ENCODE assay signal across 21 mouse cellular contexts in genomic region chr7:136640771-136641170, GRCm38 (mm10).
A peak's percentile ranks its signal among the peaks of the same experiment; 100 is the strongest.
DNase-seq lines count a peak whose midpoint lies in the region; ATAC-seq and TF ChIP-seq lines count a peak whose summit lies in the region.
"Had no signal": no experiment of that assay in that cellular context is flagged by ENCODE, and none has a peak within 500 bp of the region (broad histone marks: within the 10 kb centered on the region; RNA-seq: fewer than 3 reads in every experiment).

No protein-coding gene starts in this region.

- no peak for ATAC-seq in intestine, embryonic 14.5 days (replicated peaks; ENCODE audit: low FRiP score, low TSS enrichment, low read depth)
- no peak for ATAC-seq in intestine, postnatal 0 days
- no peak for ATAC-seq in embryonic facial prominence, embryonic 12.5 days (ENCODE audit: insufficient number of reproducible peaks, insufficient read depth, low FRiP score, low TSS enrichment)
- ATAC-seq: forebrain, embryonic 14.5 days; forebrain, embryonic 16.5 days had no signal

- H3K4me2 ChIP-seq in intestine, embryonic 14.5 days (ENCODE audit: low read length) = no peak overlapping the region
- no peak overlapping the region for H3K4me2 ChIP-seq in intestine, postnatal 0 days (replicated peaks; ENCODE audit: low read depth)
- H3K4me2 ChIP-seq in embryonic facial prominence, embryonic 12.5 days (replicated peaks) = no peak overlapping the region
- H3K4me2 ChIP-seq: embryonic facial prominence, embryonic 13.5 days; embryonic facial prominence, embryonic 15.5 days; forebrain, embryonic 12.5 days had no signal

- 0 out of 2 replicates have a peak overlapping the region, but pooled peaks have one; percentile 6 for H3K27ac ChIP-seq in intestine, embryonic 14.5 days (ENCODE audit: low read depth)
- no peak overlapping the region for H3K27ac ChIP-seq in intestine, postnatal 0 days (ENCODE audit: low read depth, low read length)
- H3K27ac ChIP-seq in embryonic facial prominence, embryonic 10.5 days (replicated peaks) = peak overlapping the region; percentile 48; the same call in 1 of the 2 replicates
- 0 out of 2 replicates have a peak overlapping the region, but pooled peaks have one; percentile 13 for H3K27ac ChIP-seq in embryonic facial prominence, embryonic 12.5 days
- H3K27ac ChIP-seq: embryonic facial prominence, embryonic 13.5 days; embryonic facial prominence, embryonic 15.5 days; forebrain, embryonic 10.5 days; forebrain, embryonic 12.5 days had no signal

- H3K4me1 ChIP-seq in intestine, embryonic 14.5 days (replicated peaks; ENCODE audit: control insufficient read depth, insufficient read depth, low read length) = peaks cover 7% of the 10 kb centered on the region; the same call in 1 of the 2 replicates
- no peaks in the 10 kb centered on the region for H3K4me1 ChIP-seq in intestine, postnatal 0 days (replicated peaks; ENCODE audit: control insufficient read depth, insufficient read depth, low read length)
- H3K4me1 ChIP-seq in embryonic facial prominence, embryonic 10.5 days = peaks cover 26% of the 10 kb centered on the region
- H3K4me1 ChIP-seq in embryonic facial prominence, embryonic 12.5 days = 0 out of 2 replicates have a peak, but pooled peaks cover 5% of the 10 kb centered on the region
- H3K4me1 ChIP-seq: forebrain, embryonic 12.5 days had no signal

- H3K4me3 ChIP-seq in intestine, embryonic 14.5 days (ENCODE audit: low read depth, low read length) = no peak overlapping the region
- no peak overlapping the region for H3K4me3 ChIP-seq in intestine, postnatal 0 days (ENCODE audit: low read depth, low read length)
- no peak overlapping the region for H3K4me3 ChIP-seq in embryonic facial prominence, embryonic 10.5 days
- no peak overlapping the region for H3K4me3 ChIP-seq in embryonic facial prominence, embryonic 12.5 days
- H3K4me3 ChIP-seq: embryonic facial prominence, embryonic 13.5 days; embryonic facial prominence, embryonic 15.5 days; erythroblast, embryonic 14.5 days; forebrain, embryonic 10.5 days; forebrain, embryonic 12.5 days had no signal

- WGBS in intestine, embryonic 14.5 days = 88% methylated on average over 7 of the region's 7 CpGs
- 86% methylated on average over 7 of the region's 7 CpGs for WGBS in intestine, postnatal 0 days
- 87% methylated on average over 7 of the region's 7 CpGs for WGBS in embryonic facial prominence, embryonic 10.5 days
- WGBS in embryonic facial prominence, embryonic 12.5 days = 89% methylated on average over 7 of the region's 7 CpGs

- peak; percentile 65 for DNase-seq in heart, adult 11 months
- DNase-seq in heart, postnatal 14 days = no peak
- no peak for DNase-seq in intestine, embryonic 14.5 days (ENCODE audit: low spot score)
- DNase-seq in embryonic facial prominence, embryonic 10.5 days (ENCODE audit: low spot score) = no peak
- no peak for DNase-seq in thymus, adult 18-20 months
- DNase-seq: adrenal gland, adult 2 months; adrenal gland, postnatal 10 days; adrenal gland, postnatal 25 days; cerebellum, adult 11 months; cerebellum, adult 2 months; cerebellum, adult 9-10 months; cerebellum, postnatal 36 days had no signal

- TF ChIP-seq CTCF in intestine, postnatal 0 days (IDR thresholded peaks at IDR 0.05; ENCODE audit: low read depth) = no peak

- no peak overlapping the region for H3K9ac ChIP-seq in intestine, embryonic 14.5 days (ENCODE audit: low read length)
- H3K9ac ChIP-seq in intestine, postnatal 0 days (ENCODE audit: low read depth, low read length) = no peak overlapping the region
- H3K9ac ChIP-seq in embryonic facial prominence, embryonic 12.5 days = no peak overlapping the region
- H3K9ac ChIP-seq: embryonic facial prominence, embryonic 13.5 days; embryonic facial prominence, embryonic 15.5 days; forebrain, embryonic 12.5 days had no signal

- H3K36me3 ChIP-seq in intestine, embryonic 14.5 days (ENCODE audit: control insufficient read depth, insufficient read depth, low read length) = no peaks in the 10 kb centered on the region
- no peaks in the 10 kb centered on the region for H3K36me3 ChIP-seq in intestine, postnatal 0 days (ENCODE audit: control insufficient read depth, insufficient read depth)
- no peaks in the 10 kb centered on the region for H3K36me3 ChIP-seq in embryonic facial prominence, embryonic 10.5 days (replicated peaks)
- H3K36me3 ChIP-seq in embryonic facial prominence, embryonic 12.5 days = no peaks in the 10 kb centered on the region
- H3K36me3 ChIP-seq: embryonic facial prominence, embryonic 13.5 days; embryonic facial prominence, embryonic 15.5 days; forebrain, embryonic 10.5 days; forebrain, embryonic 12.5 days had no signal

- intact Hi-C loops in heart, postnatal 14 days (cut with DNase I) = no loop called here

- H3K27me3 ChIP-seq in intestine, embryonic 14.5 days (replicated peaks; ENCODE audit: control insufficient read depth, insufficient read depth, low read length) = no peaks in the 10 kb centered on the region
- H3K27me3 ChIP-seq in intestine, postnatal 0 days (replicated peaks; ENCODE audit: control insufficient read depth, insufficient read depth, low read length) = no peaks in the 10 kb centered on the region
- H3K27me3 ChIP-seq in embryonic facial prominence, embryonic 10.5 days (replicated peaks; ENCODE audit: low read depth, poor library complexity, severe bottlenecking) = no peaks in the 10 kb centered on the region
- H3K27me3 ChIP-seq in embryonic facial prominence, embryonic 12.5 days = no peaks in the 10 kb centered on the region
- H3K27me3 ChIP-seq: embryonic facial prominence, embryonic 13.5 days; embryonic facial prominence, embryonic 15.5 days had no signal

- no peaks in the 10 kb centered on the region for H3K9me3 ChIP-seq in intestine, embryonic 14.5 days (ENCODE audit: control insufficient read depth, low read length)
- no peaks in the 10 kb centered on the region for H3K9me3 ChIP-seq in intestine, postnatal 0 days (ENCODE audit: control insufficient read depth)
- no peaks in the 10 kb centered on the region for H3K9me3 ChIP-seq in embryonic facial prominence, embryonic 10.5 days
- no peaks in the 10 kb centered on the region for H3K9me3 ChIP-seq in embryonic facial prominence, embryonic 12.5 days
- H3K9me3 ChIP-seq: embryonic facial prominence, embryonic 13.5 days; embryonic facial prominence, embryonic 15.5 days; forebrain, embryonic 10.5 days; forebrain, embryonic 12.5 days had no signal
